Mouse (Mus musculus) bone marrow, adult 2 months (tissue): Measurements from ENCODE around the gene Msmb.

ENCODE experiments used
- CTCF ChIP-seq: fragments of 200-500 bp; IDR thresholded peaks from 2 replicates; pipeline ENCODE4 v1.5.1; 2011; ENCODE audit warnings: low read length, control low read depth; ENCODE audit not compliant: control insufficient read depth, insufficient read depth
- POLR2A ChIP-seq: fragments of 200-500 bp; IDR thresholded peaks from 2 replicates; pipeline ENCODE4 v1.6.1; 2011; ENCODE audit warnings: low read depth, mild to moderate bottlenecking, control low read depth, low read length, borderline replicate concordance; ENCODE audit not compliant: control insufficient read depth

GRCm38 (mm10) chr14:32095646-32096045 lies 46.2 kb upstream of the Msmb start:
- TF ChIP-seq CTCF (no peak), POLR2A (no peak)
